Comparison of ENCODE assay signal across 11 mouse cellular contexts in genomic region chr7:46985718-46986505, GRCm38 (mm10). TPM values are rescaled to one million over a fixed set of nuclear protein-coding genes. Genes with fewer than 3 reads are reported as not detected.
DNase-seq lines count a peak whose midpoint lies in the region; ATAC-seq and TF ChIP-seq lines count a peak whose summit lies in the region.
"Had no signal": no experiment of that assay in that cellular context is flagged by ENCODE, and none has a peak within 500 bp of the region (broad histone marks: within the 10 kb centered on the region; RNA-seq: fewer than 3 reads in every experiment).

No protein-coding gene starts in this region.

- peaks cover 12% of the 10 kb centered on the region; the same call in 1 of the 2 replicates for H3K4me1 ChIP-seq in cerebellum, adult 2 months (ENCODE audit: control insufficient read depth, insufficient read depth, low read length)
- H3K4me1 ChIP-seq in liver, adult 2 months (ENCODE audit: control insufficient read depth, insufficient read depth, low read length): no peaks in the 10 kb centered on the region
- H3K4me1 ChIP-seq in liver, embryonic 11.5 days (replicated peaks; ENCODE audit: control insufficient read depth, insufficient read depth, low read length): peaks cover 8% of the 10 kb centered on the region
- peaks cover 4% of the 10 kb centered on the region; the same call in 1 of the 2 replicates for H3K4me1 ChIP-seq in forebrain, embryonic 16.5 days (replicated peaks; ENCODE audit: control insufficient read depth, insufficient read depth, low read length)

- no peak for ATAC-seq in liver, embryonic 11.5 days (replicated peaks; ENCODE audit: low FRiP score)
- peak; percentile 57 to 68 for ATAC-seq in hematopoietic stem cell, adult 5-6 weeks (replicated peaks in 1 of 2; ENCODE audit: insufficient read depth in 1 of 2, low FRiP score in 2 of 2, low TSS enrichment in 1 of 2, low read depth in 1 of 2, poor library complexity in 2 of 2, severe bottlenecking in 2 of 2)
- no peak for ATAC-seq in erythroid progenitor cell, adult 5-6 weeks (replicated peaks; ENCODE audit: low FRiP score, poor library complexity, severe bottlenecking)
- ATAC-seq in forebrain, embryonic 16.5 days: no peak
- ATAC-seq: CD4-positive, CD25-positive, alpha-beta regulatory T cell, adult 4 months had no signal

- no peak overlapping the region for H3K4me3 ChIP-seq in cerebellum, adult 2 months (replicated peaks; ENCODE audit: insufficient read depth, low read depth, low read length)
- no peak overlapping the region for H3K4me3 ChIP-seq in liver, adult 2 months (ENCODE audit: insufficient read depth, low read depth, low read length)
- no peak overlapping the region for H3K4me3 ChIP-seq in liver, embryonic 11.5 days (ENCODE audit: low read depth, low read length)
- H3K4me3 ChIP-seq in forebrain, embryonic 16.5 days (replicated peaks; ENCODE audit: low read length): no peak overlapping the region
- H3K4me3 ChIP-seq: limb, embryonic 12.5 days had no signal

- peak overlapping the region; percentile 28; the same call in 1 of the 2 replicates for H3K27ac ChIP-seq in cerebellum, adult 2 months (ENCODE audit: insufficient read depth, low read length)
- no peak overlapping the region for H3K27ac ChIP-seq in liver, adult 2 months (replicated peaks; ENCODE audit: insufficient read depth, low read depth, low read length)
- no peak overlapping the region for H3K27ac ChIP-seq in liver, embryonic 11.5 days (ENCODE audit: low read depth, low read length)
- H3K27ac ChIP-seq in forebrain, embryonic 16.5 days (ENCODE audit: low read length): no peak overlapping the region
- H3K27ac ChIP-seq: limb, embryonic 12.5 days had no signal

- peaks cover 2% of the 10 kb centered on the region; the same call in 1 of the 2 replicates for H3K36me3 ChIP-seq in liver, adult 2 months (ENCODE audit: control insufficient read depth, insufficient read depth, low read length)
- H3K36me3 ChIP-seq in liver, embryonic 11.5 days (ENCODE audit: control insufficient read depth, insufficient read depth, low read length): no peaks in the 10 kb centered on the region
- H3K36me3 ChIP-seq in forebrain, embryonic 16.5 days (ENCODE audit: control insufficient read depth, insufficient read depth): peaks cover 2% of the 10 kb centered on the region; the same call in 1 of the 2 replicates

- no peak overlapping the region for H3K9ac ChIP-seq in liver, adult 2 months (ENCODE audit: low read depth, low read length)
- no peak overlapping the region for H3K9ac ChIP-seq in liver, embryonic 11.5 days (ENCODE audit: low read depth, low read length)
- H3K9ac ChIP-seq in forebrain, embryonic 16.5 days (replicated peaks; ENCODE audit: low read depth, low read length): no peak overlapping the region
- H3K9ac ChIP-seq: limb, embryonic 12.5 days had no signal

- H3K9me3 ChIP-seq in liver, embryonic 11.5 days (ENCODE audit: control insufficient read depth, low read length): no peaks in the 10 kb centered on the region
- H3K9me3 ChIP-seq in forebrain, embryonic 16.5 days (ENCODE audit: control insufficient read depth, low read length): no peaks in the 10 kb centered on the region
- H3K9me3 ChIP-seq: limb, embryonic 12.5 days had no signal

- no peak overlapping the region for H3K4me2 ChIP-seq in liver, embryonic 11.5 days
- no peak overlapping the region for H3K4me2 ChIP-seq in forebrain, embryonic 16.5 days (ENCODE audit: low read length)
- H3K4me2 ChIP-seq: limb, embryonic 12.5 days had no signal

- no peak for TF ChIP-seq POLR2A in cerebellum, adult 2 months (IDR thresholded peaks at IDR 0.05; ENCODE audit: borderline replicate concordance, insufficient read depth, low read length)
- TF ChIP-seq POLR2A in liver, adult 2 months (IDR thresholded peaks at IDR 0.05; ENCODE audit: extremely low read depth, insufficient read depth, low read length): no peak

- WGBS in cerebellum, adult 2 months: 31% methylated on average over 8 of the region's 8 CpGs
- WGBS in liver, adult 2 months: 28% methylated on average over 8 of the region's 8 CpGs
- 59% methylated on average over 8 of the region's 8 CpGs for WGBS in liver, embryonic 11.5 days
- 52% methylated on average over 8 of the region's 8 CpGs for WGBS in forebrain, embryonic 16.5 days

- no peak for TF ChIP-seq CTCF in cerebellum, adult 2 months (IDR thresholded peaks at IDR 0.05; ENCODE audit: borderline replicate concordance, insufficient read depth, low read depth, low read length)
- TF ChIP-seq CTCF in liver, adult 2 months (IDR thresholded peaks at IDR 0.05; ENCODE audit: low read depth, low read length): no peak

- DNase-seq in cerebellum, adult 2 months: peak; percentile 47 to 74
- no peak for DNase-seq in cerebellum, adult 8-10 months
- peak; percentile 72 for DNase-seq in liver, adult 2 months (ENCODE audit: extremely low read depth, low read depth, low spot score)
- no peak for DNase-seq in liver, embryonic 11.5 days (ENCODE audit: low spot score)
- peak; percentile 59 to 64 for DNase-seq in monocyte, adult 2 months (ENCODE audit: low read depth in 1 of 2, low spot score in 2 of 2)

- no peaks in the 10 kb centered on the region; the same call in 1 of the 2 replicates for H3K27me3 ChIP-seq in cerebellum, adult 2 months (ENCODE audit: control insufficient read depth, insufficient read depth, low read length)
- H3K27me3 ChIP-seq in liver, adult 2 months (ENCODE audit: control insufficient read depth, insufficient read depth, low read length): no peaks in the 10 kb centered on the region
- H3K27me3 ChIP-seq in liver, embryonic 11.5 days (replicated peaks; ENCODE audit: control insufficient read depth, insufficient read depth, low read length): no peaks in the 10 kb centered on the region
- H3K27me3 ChIP-seq in forebrain, embryonic 16.5 days (replicated peaks; ENCODE audit: control insufficient read depth, insufficient read depth, low read length): no peaks in the 10 kb centered on the region
- H3K27me3 ChIP-seq: limb, embryonic 12.5 days had no signal

- H3K79me2 ChIP-seq in liver, adult 2 months (ENCODE audit: control insufficient read depth, insufficient read depth, low read length): no peaks in the 10 kb centered on the region

RNA-seq across cellular contexts. Expression of gene Gm9999, which starts 2.5 kb away (rescaled TPM):
- not detected in 2 replicates for polyA plus RNA-seq in cerebellum, adult 2 months (2012; rRNA removed)
- total RNA-seq in liver, adult 2 months (2014; rRNA removed): not detected in 2 replicates
- not detected in 2 replicates for polyA plus RNA-seq in liver, adult 2 months (2012; rRNA removed)
- polyA plus RNA-seq in liver, embryonic 11.5 days (2014; fragmentation: Nextera tagmentation; extraction: Ambion mirVana): not detected in 2 replicates
- not detected in 2 replicates for total RNA-seq in hematopoietic stem cell, adult 5-6 weeks (2017)
- total RNA-seq in erythroid progenitor cell, adult 5-6 weeks (2015; ENCODE audit: low replicate concordance): not detected in 2 replicates
- not detected in 2 replicates for total RNA-seq in erythroid progenitor cell, adult 5-6 weeks (2017; ENCODE audit: low replicate concordance)
- polyA plus RNA-seq in forebrain, embryonic 16.5 days (2015; fragmentation: Nextera tagmentation; extraction: Ambion mirVana): not detected in 2 replicates
- total RNA-seq: adrenal gland, postnatal 36 days had no signal
- polyA plus RNA-seq: CD4-positive, CD25-positive, alpha-beta regulatory T cell, adult 4 months; limb, embryonic 12.5 days had no signal

RNA-seq across cellular contexts. Expression of gene Spty2d1, which starts 22.3 kb away (rescaled TPM):
- polyA plus RNA-seq in cerebellum, adult 2 months (2012; rRNA removed): 11.2 and 11.3 TPM in 2 replicates
- 7.5 and 7.6 TPM in 2 replicates for total RNA-seq in liver, adult 2 months (2014; rRNA removed)
- 2.9 and 3.2 TPM in 2 replicates for polyA plus RNA-seq in liver, adult 2 months (2012; rRNA removed)
- 21.4 and 25.3 TPM in 2 replicates for polyA plus RNA-seq in liver, embryonic 11.5 days (2014; fragmentation: Nextera tagmentation; extraction: Ambion mirVana)
- total RNA-seq in hematopoietic stem cell, adult 5-6 weeks (2017): 42.0 and 43.9 TPM in 2 replicates
- total RNA-seq in erythroid progenitor cell, adult 5-6 weeks (2015; ENCODE audit: low replicate concordance): 23.1 and 34.8 TPM in 2 replicates
- total RNA-seq in erythroid progenitor cell, adult 5-6 weeks (2017; ENCODE audit: low replicate concordance): 22.1 and 25.8 TPM in 2 replicates
- 11.2 and 14.3 TPM in 2 replicates for polyA plus RNA-seq in forebrain, embryonic 16.5 days (2015; fragmentation: Nextera tagmentation; extraction: Ambion mirVana)

RNA-seq across cellular contexts. Expression of gene Uevld, which starts 27.6 kb away (rescaled TPM):
- polyA plus RNA-seq in cerebellum, adult 2 months (2012; rRNA removed): 7.4 and 8.0 TPM in 2 replicates
- 9.8 and 10.2 TPM in 2 replicates for total RNA-seq in liver, adult 2 months (2014; rRNA removed)
- polyA plus RNA-seq in liver, adult 2 months (2012; rRNA removed): 2.7 and 3.0 TPM in 2 replicates
- polyA plus RNA-seq in liver, embryonic 11.5 days (2014; fragmentation: Nextera tagmentation; extraction: Ambion mirVana): 9.1 and 10.5 TPM in 2 replicates
- 20.8 and 22.5 TPM in 2 replicates for total RNA-seq in hematopoietic stem cell, adult 5-6 weeks (2017)
- 19.8 and 39.0 TPM in 2 replicates for total RNA-seq in erythroid progenitor cell, adult 5-6 weeks (2015; ENCODE audit: low replicate concordance)
- total RNA-seq in erythroid progenitor cell, adult 5-6 weeks (2017; ENCODE audit: low replicate concordance): 28.6 and 35.1 TPM in 2 replicates
- polyA plus RNA-seq in forebrain, embryonic 16.5 days (2015; fragmentation: Nextera tagmentation; extraction: Ambion mirVana): 7.7 and 8.9 TPM in 2 replicates

Comparison
In these comparisons a context has a peak if more than half of its experiments do, and no peak if none do; other contexts are left out.
1. DNase-seq: peak in cerebellum, adult 2 months (2 of 2), liver, adult 2 months (single experiment) and monocyte, adult 2 months (2 of 2); none in cerebellum, adult 8-10 months (single experiment) and liver, embryonic 11.5 days (single experiment).
2. ATAC-seq: peak in hematopoietic stem cell, adult 5-6 weeks (2 of 2); none in liver, embryonic 11.5 days (single experiment), erythroid progenitor cell, adult 5-6 weeks (single experiment) and forebrain, embryonic 16.5 days (single experiment).